Mouse (Mus musculus) adrenal gland, adult 18-20 months (tissue): ENCODE measurements around the gene Sox2. TPM values are rescaled to one million over a fixed set of nuclear protein-coding genes. Genes with fewer than 3 reads are reported as not detected.

Experiments used
- DNase-seq, 2 experiments: peaks; one replicate each; pipeline ENCODE4 v3.0.0; 2021 to 2022; ENCODE audit warnings: low spot score in 2 of 2
- microRNA-seq, 2 experiments: library from miRNA; unstranded; fragments of <30 nt; microRNA quantifications; one replicate each; pipeline ENCODE4 v1.2.0; 2021; ENCODE audit warnings: borderline number of aligned reads in 2 of 2
- total RNA-seq, 2 experiments: library from RNA; stranded (reverse); gene quantifications; 1 replicate in 1 of 2; 2 replicates in 1 of 2; pipeline ENCODE4 v1.2.3; 2021

Sox2 gene
- total RNA-seq, 2 experiments from 2014 or later, result 0.22 to 0.30 TPM

DNA sequence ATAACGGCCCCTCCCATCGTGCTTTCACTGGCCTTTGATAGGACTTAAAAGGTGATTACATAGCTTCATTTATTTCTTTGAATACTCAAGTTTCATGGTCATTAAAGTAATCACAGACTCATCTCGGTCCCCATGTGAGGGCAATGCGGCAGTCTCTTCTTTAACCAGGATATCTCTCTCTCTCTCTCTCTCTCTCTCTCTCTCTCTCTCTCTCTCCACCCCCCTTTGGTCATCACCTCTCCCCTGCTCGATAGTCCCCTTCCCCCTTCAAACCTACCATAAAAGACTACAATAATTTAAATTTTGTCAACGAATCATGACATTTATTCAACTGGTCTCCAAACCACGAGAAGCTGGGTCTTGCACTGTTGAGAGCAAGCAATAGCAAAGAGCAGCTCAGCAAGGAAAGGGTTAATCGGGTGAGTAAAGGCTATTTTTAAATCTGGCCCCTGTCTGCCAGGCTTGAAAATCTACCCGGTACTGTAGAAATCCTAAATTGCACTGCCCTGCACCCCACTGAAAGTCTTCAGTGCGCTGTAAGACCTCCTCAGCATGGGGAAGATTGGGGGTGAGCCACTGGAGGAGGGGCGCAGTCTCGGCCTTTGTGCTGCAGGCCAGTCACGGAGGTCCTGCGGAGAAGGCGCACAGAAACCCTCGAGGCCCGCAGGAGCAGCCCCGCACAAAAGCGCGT is 41.6 kb downstream of the Sox2 start:
- no peak for DNase-seq

DNA sequence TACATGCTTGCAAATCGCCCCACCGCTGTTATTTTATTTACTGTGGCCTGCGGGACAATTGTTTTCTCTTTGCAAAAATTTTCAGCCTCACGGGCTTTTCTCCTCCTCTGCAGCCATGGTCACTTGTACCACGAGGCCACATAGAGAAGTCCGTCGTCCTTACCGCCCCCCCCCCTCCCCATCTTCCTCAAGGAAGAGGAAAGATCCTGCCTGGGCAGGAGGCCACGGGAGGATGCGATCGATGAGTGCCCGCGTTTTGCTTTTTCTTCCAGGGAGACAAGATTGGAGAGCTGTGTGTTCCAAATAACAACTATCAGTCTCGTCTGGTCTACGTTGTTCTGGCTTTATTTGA is 42.2 kb downstream of the Sox2 start:
- no peak for DNase-seq

Small RNAs within 50 kb of the gene (microRNA-seq; reads per million reads assigned to microRNA genes)
- 0 reads per million in 2 experiments for gene Mir1897
